24 mouse cellular contexts compared by ENCODE assay signal in the genomic region with DNA sequence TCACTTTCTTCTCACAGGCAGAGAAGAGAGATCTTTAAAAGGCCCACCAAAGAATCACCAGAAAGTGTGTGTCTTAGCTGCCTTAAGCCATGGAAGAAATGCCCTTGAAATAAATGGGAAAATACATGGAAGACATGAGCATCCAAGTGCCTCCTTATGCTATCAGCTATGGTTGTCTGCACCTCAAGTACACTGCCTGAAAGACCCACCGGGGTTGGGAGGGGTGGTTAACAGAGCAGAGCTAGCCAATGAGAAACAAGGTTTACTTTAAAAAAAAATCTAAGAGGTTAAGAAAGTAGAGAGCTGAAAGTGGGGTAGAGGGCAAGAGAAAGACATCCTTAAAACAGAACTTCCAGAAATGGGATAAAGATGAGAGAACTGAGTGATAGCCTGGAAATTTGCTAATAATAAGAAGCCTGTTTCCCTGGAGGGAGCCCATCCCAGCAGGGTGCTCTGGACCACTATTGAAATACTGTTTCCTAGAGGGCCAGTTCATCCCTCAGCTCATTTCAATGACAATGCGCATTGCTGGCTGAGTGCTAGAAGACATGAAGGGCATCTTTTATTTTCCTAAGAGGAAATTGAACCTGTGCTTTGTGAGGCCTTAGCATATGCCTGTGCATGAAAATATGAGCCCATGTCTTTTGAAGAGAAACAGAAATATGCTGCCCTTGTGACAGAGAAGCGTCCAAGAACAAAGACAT.
DNase-seq lines count a peak whose midpoint lies in the region; ATAC-seq and TF ChIP-seq lines count a peak whose summit lies in the region.
"Had no signal": no experiment of that assay in that cellular context is flagged by ENCODE, and none has a peak within 500 bp of the region (broad histone marks: within the 10 kb centered on the region; RNA-seq: fewer than 3 reads in every experiment).

No protein-coding gene starts in this region.

- 21% methylated on average over 3 of the region's 3 CpGs for WGBS in forebrain, embryonic 11.5 days
- WGBS in forebrain, embryonic 16.5 days = 13% methylated on average over 3 of the region's 3 CpGs
- WGBS in midbrain, embryonic 12.5 days = 14% methylated on average over 3 of the region's 3 CpGs
- 25% methylated on average over 3 of the region's 3 CpGs for WGBS in midbrain, postnatal 0 days
- WGBS in limb, embryonic 12.5 days = 42% methylated on average over 3 of the region's 3 CpGs

- H3K27ac ChIP-seq in forebrain, embryonic 11.5 days (ENCODE audit: low read depth, low read length) = no peak overlapping the region
- H3K27ac ChIP-seq in forebrain, embryonic 16.5 days (ENCODE audit: low read length) = no peak overlapping the region
- no peak overlapping the region for H3K27ac ChIP-seq in midbrain, embryonic 12.5 days (replicated peaks)
- H3K27ac ChIP-seq in midbrain, postnatal 0 days (ENCODE audit: low read depth, low read length) = no peak overlapping the region
- H3K27ac ChIP-seq in ES-E14 (ENCODE audit: insufficient read depth, low read depth, low read length, poor library complexity, severe bottlenecking) = no peak overlapping the region; the same call in 1 of the 2 replicates
- 0 out of 2 replicates have a peak overlapping the region, but pooled peaks have one; percentile 14 for H3K27ac ChIP-seq in limb, embryonic 12.5 days
- H3K27ac ChIP-seq: embryonic facial prominence, embryonic 10.5 days; heart, adult 2 months; hindbrain, embryonic 14.5 days; liver, embryonic 12.5 days; midbrain, embryonic 13.5 days had no signal

- H3K4me1 ChIP-seq in forebrain, embryonic 11.5 days (replicated peaks; ENCODE audit: control insufficient read depth, insufficient read depth, low read length) = peaks cover 7% of the 10 kb centered on the region; the same call in 1 of the 2 replicates
- H3K4me1 ChIP-seq in forebrain, embryonic 16.5 days (replicated peaks; ENCODE audit: control insufficient read depth, insufficient read depth, low read length) = peaks cover 14% of the 10 kb centered on the region
- H3K4me1 ChIP-seq in midbrain, embryonic 12.5 days = peaks cover 12% of the 10 kb centered on the region
- H3K4me1 ChIP-seq in midbrain, postnatal 0 days (ENCODE audit: insufficient read depth, low read length) = no peaks in the 10 kb centered on the region
- H3K4me1 ChIP-seq in ES-E14 (ENCODE audit: control insufficient read depth in 2 of 2, insufficient read depth in 2 of 2, low read length in 2 of 2, poor library complexity in 1 of 2) = peaks cover 0 to 14% of the 10 kb centered on the region in 2 experiments; a peak in 2 of 4 replicates
- H3K4me1 ChIP-seq in limb, embryonic 12.5 days (replicated peaks) = peaks cover 32% of the 10 kb centered on the region
- H3K4me1 ChIP-seq: liver, embryonic 12.5 days had no signal

- in situ Hi-C loops in ES-E14 (cut with MboI; ENCODE audit: low sequenced_read_pairs in 2 of 2, unreplicated experiment in 2 of 2) = no loop called here

- no peak for DNase-seq in forebrain, embryonic 11.5 days (ENCODE audit: low spot score)
- DNase-seq in midbrain, postnatal 0 days (ENCODE audit: low spot score) = no peak
- DNase-seq in ES-E14 (ENCODE audit: low read depth, low spot score) = peak; percentile 78
- no peak for DNase-seq in thymus, postnatal 36 days
- DNase-seq: adrenal gland, postnatal 25 days; cerebellum, adult 9-10 months; gastrocnemius, postnatal 25 days; heart, adult 2 months; kidney, adult 2 months; kidney, postnatal 10 days; lung, adult 18-20 months; lung, postnatal 10 days; thymus, adult 18-20 months had no signal

- H3K9me3 ChIP-seq in forebrain, embryonic 11.5 days (ENCODE audit: control insufficient read depth, low read length) = no peaks in the 10 kb centered on the region
- H3K9me3 ChIP-seq in forebrain, embryonic 16.5 days (ENCODE audit: control insufficient read depth, low read length) = no peaks in the 10 kb centered on the region
- H3K9me3 ChIP-seq in midbrain, embryonic 12.5 days = no peaks in the 10 kb centered on the region
- no peaks in the 10 kb centered on the region for H3K9me3 ChIP-seq in midbrain, postnatal 0 days (ENCODE audit: low read length)
- H3K9me3 ChIP-seq in ES-E14 (ENCODE audit: control insufficient read depth, insufficient read depth, low read depth, low read length) = no peaks in the 10 kb centered on the region
- H3K9me3 ChIP-seq in limb, embryonic 12.5 days = peaks cover 4% of the 10 kb centered on the region; the same call in 1 of the 2 replicates
- H3K9me3 ChIP-seq: embryonic facial prominence, embryonic 10.5 days; liver, embryonic 12.5 days; midbrain, embryonic 13.5 days had no signal

- no peaks in the 10 kb centered on the region for H3K36me3 ChIP-seq in forebrain, embryonic 11.5 days (ENCODE audit: control insufficient read depth, insufficient read depth, low read length)
- no peaks in the 10 kb centered on the region for H3K36me3 ChIP-seq in forebrain, embryonic 16.5 days (ENCODE audit: control insufficient read depth, insufficient read depth)
- no peaks in the 10 kb centered on the region for H3K36me3 ChIP-seq in midbrain, embryonic 12.5 days
- H3K36me3 ChIP-seq in midbrain, postnatal 0 days (ENCODE audit: insufficient read depth, low read length) = no peaks in the 10 kb centered on the region
- H3K36me3 ChIP-seq in ES-E14 (ENCODE audit: control insufficient read depth, insufficient read depth, low read length, poor library complexity, severe bottlenecking) = no peaks in the 10 kb centered on the region
- H3K36me3 ChIP-seq in limb, embryonic 12.5 days = no peaks in the 10 kb centered on the region
- H3K36me3 ChIP-seq: embryonic facial prominence, embryonic 10.5 days; limb, embryonic 13.5 days; liver, embryonic 12.5 days; midbrain, embryonic 13.5 days had no signal

- peak; percentile 68 for ATAC-seq in forebrain, embryonic 11.5 days (replicated peaks; ENCODE audit: low FRiP score)
- no peak for ATAC-seq in forebrain, embryonic 16.5 days
- ATAC-seq in midbrain, embryonic 12.5 days (ENCODE audit: low FRiP score, low read depth) = peak; percentile 83
- no peak for ATAC-seq in midbrain, postnatal 0 days (ENCODE audit: low FRiP score)
- ATAC-seq in limb, embryonic 12.5 days (ENCODE audit: insufficient number of reproducible peaks, insufficient read depth, low FRiP score, low TSS enrichment, low read depth) = no peak
- ATAC-seq: CD4-positive, CD25-positive, alpha-beta regulatory T cell, adult 4 months; inflammation-experienced regulatory T-cells, adult 6 months; liver, embryonic 12.5 days; midbrain, embryonic 13.5 days had no signal

- no peaks in the 10 kb centered on the region for H3K27me3 ChIP-seq in forebrain, embryonic 11.5 days (ENCODE audit: control insufficient read depth, insufficient read depth, low read length)
- H3K27me3 ChIP-seq in forebrain, embryonic 16.5 days (replicated peaks; ENCODE audit: control insufficient read depth, insufficient read depth, low read length) = no peaks in the 10 kb centered on the region
- no peaks in the 10 kb centered on the region for H3K27me3 ChIP-seq in midbrain, embryonic 12.5 days
- H3K27me3 ChIP-seq in midbrain, postnatal 0 days (ENCODE audit: insufficient read depth, low read length) = no peaks in the 10 kb centered on the region
- peaks cover 8% of the 10 kb centered on the region; the same call in 1 of the 2 replicates for H3K27me3 ChIP-seq in limb, embryonic 12.5 days
- H3K27me3 ChIP-seq: liver, embryonic 12.5 days; midbrain, embryonic 13.5 days had no signal

- H3K4me3 ChIP-seq in forebrain, embryonic 11.5 days (ENCODE audit: low read depth, low read length) = no peak overlapping the region
- no peak overlapping the region for H3K4me3 ChIP-seq in forebrain, embryonic 16.5 days (replicated peaks; ENCODE audit: low read length)
- H3K4me3 ChIP-seq in midbrain, embryonic 12.5 days = no peak overlapping the region
- H3K4me3 ChIP-seq in midbrain, postnatal 0 days (ENCODE audit: low read depth, low read length) = no peak overlapping the region
- no peak overlapping the region for H3K4me3 ChIP-seq in ES-E14 (ENCODE audit: insufficient read depth in 1 of 2, low read depth in 1 of 2, low read length in 2 of 2, poor library complexity in 1 of 2, severe bottlenecking in 1 of 2)
- no peak overlapping the region for H3K4me3 ChIP-seq in limb, embryonic 12.5 days (replicated peaks)
- H3K4me3 ChIP-seq: embryonic facial prominence, embryonic 10.5 days; heart, adult 2 months; limb, embryonic 13.5 days; liver, embryonic 12.5 days; midbrain, embryonic 13.5 days; myocyte had no signal

- TF ChIP-seq CTCF in midbrain, postnatal 0 days (IDR thresholded peaks at IDR 0.05) = no peak

- no peak overlapping the region for H3K9ac ChIP-seq in forebrain, embryonic 11.5 days (ENCODE audit: low read length)
- H3K9ac ChIP-seq in forebrain, embryonic 16.5 days (replicated peaks; ENCODE audit: low read depth, low read length) = no peak overlapping the region
- H3K9ac ChIP-seq in midbrain, embryonic 12.5 days (replicated peaks) = no peak overlapping the region
- H3K9ac ChIP-seq in midbrain, postnatal 0 days (replicated peaks; ENCODE audit: low read length, poor library complexity, severe bottlenecking) = no peak overlapping the region
- no peak overlapping the region for H3K9ac ChIP-seq in ES-E14 (ENCODE audit: insufficient read depth, low read depth, low read length, poor library complexity, severe bottlenecking)
- no peak overlapping the region for H3K9ac ChIP-seq in limb, embryonic 12.5 days (replicated peaks)
- H3K9ac ChIP-seq: hindbrain, embryonic 14.5 days; limb, embryonic 13.5 days; liver, embryonic 12.5 days; midbrain, embryonic 13.5 days had no signal

- no peak overlapping the region for H3K4me2 ChIP-seq in forebrain, embryonic 11.5 days (ENCODE audit: low read depth, low read length, severe bottlenecking)
- H3K4me2 ChIP-seq in forebrain, embryonic 16.5 days (ENCODE audit: low read length) = no peak overlapping the region
- H3K4me2 ChIP-seq in midbrain, embryonic 12.5 days (replicated peaks) = no peak overlapping the region
- no peak overlapping the region for H3K4me2 ChIP-seq in midbrain, postnatal 0 days (ENCODE audit: low read depth, low read length, poor library complexity, severe bottlenecking)
- no peak overlapping the region for H3K4me2 ChIP-seq in limb, embryonic 12.5 days
- H3K4me2 ChIP-seq: hindbrain, embryonic 14.5 days; limb, embryonic 13.5 days; liver, embryonic 12.5 days; midbrain, embryonic 13.5 days had no signal

TF ChIP-seq in ES-E14, 5 proteins besides CTCF, POLR2A, EP300 and RAD21:
- TF ChIP-seq ZC3H11A (IDR thresholded peaks at IDR 0.05; ENCODE audit: borderline replicate concordance, low read depth, low read length) (no peak), MAFK (IDR thresholded peaks at IDR 0.05; ENCODE audit: insufficient read depth, low read depth, low read length) (no peak), CHD2 (IDR thresholded peaks at IDR 0.05; ENCODE audit: low read depth, low read length) (0 out of 2 replicates have a peak, but pooled peaks have one; percentile 49)

Comparison
In these comparisons a context has a peak if more than half of its experiments do, and no peak if none do; other contexts are left out.
1. ATAC-seq: peak in forebrain, embryonic 11.5 days (single experiment) and midbrain, embryonic 12.5 days (single experiment); none in forebrain, embryonic 16.5 days (single experiment), midbrain, postnatal 0 days (single experiment) and limb, embryonic 12.5 days (single experiment).